Mouse (Mus musculus) right cerebral cortex, postnatal 36 days (tissue): Measurements from ENCODE around the gene Acr.

Source experiments
- DNase-seq, 2 experiments: peaks; one replicate each; pipeline ENCODE4 v3.0.0; 2022; ENCODE audit warnings: low spot score in 2 of 2, mixed read lengths in 1 of 2

The Acr gene

GRCm38 (mm10) chr15:89547824-89548601, 20.1 kb upstream of the Acr start:
- DNase-seq, result no peak

- no peak for DNase-seq
Observed at GRCm38 (mm10) chr15:89548837-89549236, 19.3 kb upstream of the Acr start.

GRCm38 (mm10) chr15:89550506-89550905, 17.6 kb upstream of the Acr start:
- no peak for DNase-seq

- DNase-seq, result no peak
Observed at GRCm38 (mm10) chr15:89551733-89552132, 16.4 kb upstream of the Acr start.

GRCm38 (mm10) chr15:89555591-89555990, 12.5 kb upstream of the Acr start:
- no peak for DNase-seq

GRCm38 (mm10) chr15:89556401-89557178, 11.5 kb upstream of the Acr start:
- no peak for DNase-seq

- DNase-seq, result no peak
Observed at GRCm38 (mm10) chr15:89557179-89557995, 10.7 kb upstream of the Acr start.

- DNase-seq, result no peak
Observed at GRCm38 (mm10) chr15:89557996-89558390, 10.1 kb upstream of the Acr start.

GRCm38 (mm10) chr15:89559202-89559731, 8.9 kb upstream of the Acr start:
- DNase-seq, result no peak

GRCm38 (mm10) chr15:89572147-89572546, 4.0 kb downstream of the Acr start:
- DNase-seq, result no peak

GRCm38 (mm10) chr15:89582494-89582893, 14.4 kb downstream of the Acr start:
- DNase-seq, result no peak

GRCm38 (mm10) chr15:89585101-89585500, 17.0 kb downstream of the Acr start:
- DNase-seq, result no peak

GRCm38 (mm10) chr15:89585631-89586030, 17.5 kb downstream of the Acr start:
- DNase-seq, result no peak

- DNase-seq, result no peak
Observed at GRCm38 (mm10) chr15:89589146-89589545, 21.0 kb downstream of the Acr start.

GRCm38 (mm10) chr15:89591317-89591716, 23.2 kb downstream of the Acr start:
- DNase-seq, result no peak

GRCm38 (mm10) chr15:89591723-89592455, 23.8 kb downstream of the Acr start, which contains the start of gene Rabl2:
TSS of gene Rabl2 (minus strand) at chr15:89591923.
- peak; percentile 81 to 87 for DNase-seq

GRCm38 (mm10) chr15:89592548-89592947, 24.4 kb downstream of the Acr start:
- DNase-seq, result no peak

GRCm38 (mm10) chr15:89605822-89606570, 37.9 kb downstream of the Acr start:
- DNase-seq, result no peak

- no peak for DNase-seq
Observed at GRCm38 (mm10) chr15:89607480-89607879, 39.4 kb downstream of the Acr start.

- no peak for DNase-seq
Observed at GRCm38 (mm10) chr15:89607888-89608287, 39.8 kb downstream of the Acr start.
